Mouse (Mus musculus) central nervous system, embryonic 11.5 days (tissue): ENCODE data around the gene Siglecf. TPM values are rescaled to one million over a fixed set of nuclear protein-coding genes. Genes with fewer than 3 reads are reported as not detected.

Experiments
- polyA plus RNA-seq: library from polyadenylated mRNA; depleted of rRNA; stranded (reverse); fragments of >200 nt; gene quantifications from 2 replicates; pipeline ENCODE4 v1.2.3, GENCODE M21; 2012; rRNA removed

Siglecf gene
- polyA plus RNA-seq = 0.26 and 0.29 TPM in 2 replicates

DNA sequence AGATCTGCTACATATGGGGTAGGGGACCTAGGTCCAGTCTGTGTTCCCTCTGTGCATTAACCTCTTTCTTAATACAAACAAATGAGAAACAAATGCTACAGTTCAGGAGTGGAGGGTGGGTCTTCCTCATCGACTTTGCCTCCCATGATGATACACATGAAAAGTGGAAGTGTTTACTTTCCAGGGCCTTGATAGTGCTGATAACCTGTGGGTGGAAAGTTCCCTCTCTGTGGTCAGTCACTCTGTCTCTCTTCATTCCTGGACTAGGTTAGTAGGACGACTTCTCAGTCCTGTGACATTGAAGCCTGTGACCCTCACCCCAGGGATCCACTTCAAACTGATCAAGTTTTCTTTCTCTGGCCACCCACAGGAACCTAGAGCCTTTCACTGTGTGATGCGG is at the start of gene Siglecf:
Siglecf (plus strand) TSS at position 188 of the 400 bp plus-strand sequence.

DNA sequence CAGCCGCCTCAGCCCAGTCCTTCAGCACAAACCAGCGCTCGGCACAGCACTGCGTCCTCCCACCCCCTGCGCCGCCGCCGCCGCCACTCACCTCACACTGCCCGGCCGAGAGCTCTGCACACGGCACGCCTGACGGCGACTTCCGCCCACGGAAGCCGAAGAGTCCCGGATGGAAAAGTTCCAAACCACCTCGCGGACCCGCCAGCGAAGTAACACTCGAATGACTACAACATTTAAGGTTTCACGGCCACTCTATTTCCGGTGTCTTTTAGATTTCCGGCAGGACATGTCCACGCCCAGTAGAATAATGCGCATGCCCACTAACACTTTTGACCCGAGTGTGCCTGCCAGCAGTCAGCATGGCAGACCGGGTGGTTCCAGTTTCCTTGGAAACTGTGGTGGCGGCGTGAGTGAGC is 38.1 kb upstream of the Siglecf start, which contains the start of gene Zfp715:
Zfp715 (minus strand) TSS at position 282 of the 416 bp plus-strand sequence.

DNA sequence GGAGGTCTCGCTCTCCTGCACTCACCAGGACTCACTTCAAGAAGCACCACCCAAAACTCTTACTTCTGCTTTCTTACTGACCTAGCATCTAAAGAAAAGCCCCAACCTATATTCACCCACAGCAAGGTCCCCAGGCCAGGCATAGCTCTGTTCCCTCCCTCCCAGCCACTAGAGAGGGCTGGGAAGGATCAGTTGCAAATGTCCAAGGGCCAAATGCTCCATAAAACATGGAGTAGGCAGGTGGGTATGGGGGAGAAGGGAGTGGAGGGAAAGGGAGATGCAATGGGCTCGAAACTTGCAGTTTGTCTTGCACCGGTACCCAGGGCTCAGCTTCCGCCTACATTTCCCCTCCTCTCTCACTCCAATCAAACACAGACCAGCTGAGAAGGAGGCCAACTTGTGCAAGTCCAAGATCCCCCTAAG is 57.0 kb downstream of the Siglecf start, which contains the start of gene Siglecg:
Siglecg (plus strand) TSS at position 74 of the 423 bp plus-strand sequence.

Other genes with a start within 250 kb of the Siglecf start
- gene Zfp936, start 237.1 kb upstream of the Siglecf start, polyA plus RNA-seq = not detected in 2 replicates
- gene Zfp715, start 38.0 kb upstream of the Siglecf start, polyA plus RNA-seq = 7.7 and 12.3 TPM in 2 replicates
- 0.26 and 0.39 TPM in 2 replicates for gene Siglecg, start 56.9 kb downstream of the Siglecf start, polyA plus RNA-seq
- 0.16 TPM in 1 of 2 replicates, not detected in the other for gene Lim2, start 76.3 kb downstream of the Siglecf start, polyA plus RNA-seq
- gene Nkg7, start 85.7 kb downstream of the Siglecf start, polyA plus RNA-seq = not detected in 2 replicates
- not detected in 2 replicates for gene Cldnd2, start 89.4 kb downstream of the Siglecf start, polyA plus RNA-seq
- 144 and 159 TPM in 2 replicates for gene Etfb, start 92.7 kb downstream of the Siglecf start, polyA plus RNA-seq
- gene Gm45233, start 92.8 kb downstream of the Siglecf start, polyA plus RNA-seq = 0.34 and 0.98 TPM in 2 replicates
- 3.1 and 3.4 TPM in 2 replicates for gene Vsig10l, start 111.8 kb downstream of the Siglecf start, polyA plus RNA-seq
- gene Iglon5, start 138.7 kb downstream of the Siglecf start, polyA plus RNA-seq = 23.5 and 37.8 TPM in 2 replicates
- gene 4931406B18Rik, start 154.6 kb downstream of the Siglecf start, polyA plus RNA-seq = not detected in 2 replicates
- gene Cd33, start 193.1 kb downstream of the Siglecf start, polyA plus RNA-seq = 0.83 and 2.2 TPM in 2 replicates
- gene Zfp658, start 210.9 kb downstream of the Siglecf start, polyA plus RNA-seq = 8.8 TPM in 2 replicates
- gene Zfp719, start 228.3 kb downstream of the Siglecf start, polyA plus RNA-seq = 5.7 and 8.6 TPM in 2 replicates